Mouse (Mus musculus) adrenal gland, postnatal 4 days (tissue): ENCODE measurements around the gene Pitx2. TPM values are rescaled to one million over a fixed set of nuclear protein-coding genes. Genes with fewer than 3 reads are reported as not detected.
A peak's percentile ranks its signal among the peaks of the same experiment; 100 is the strongest.

ENCODE experiments used
- DNase-seq, 2 experiments: peaks; one replicate each; pipeline ENCODE4 v3.0.0; 2021 to 2022; ENCODE audit warnings: low spot score in 2 of 2, mixed read lengths in 2 of 2
- total RNA-seq, 2 experiments: library from RNA; stranded (reverse); gene quantifications; 2 replicates each; pipeline ENCODE4 v1.2.3; 2021

Pitx2 gene
- total RNA-seq, 2 experiments from 2014 or later: 0.53 to 1.5 TPM

GRCm38 (mm10) chr3:129201681-129202255 lies 2.1 kb downstream of the Pitx2 start:
- no peak for DNase-seq

GRCm38 (mm10) chr3:129202871-129203740 lies 3.4 kb downstream of the Pitx2 start:
- no peak for DNase-seq

- no peak for DNase-seq
Observed at GRCm38 (mm10) chr3:129203761-129204440, 4.2 kb downstream of the Pitx2 start.

GRCm38 (mm10) chr3:129204441-129205313 lies 5.0 kb downstream of the Pitx2 start:
- peak; percentile 46 to 60 for DNase-seq

- DNase-seq: no peak
Observed at GRCm38 (mm10) chr3:129205481-129206175, 6.0 kb downstream of the Pitx2 start.

- DNase-seq: no peak
Observed at GRCm38 (mm10) chr3:129206776-129207175, 7.1 kb downstream of the Pitx2 start.

- no peak for DNase-seq
Observed at GRCm38 (mm10) chr3:129207231-129208030, 7.8 kb downstream of the Pitx2 start.

GRCm38 (mm10) chr3:129208031-129208380 lies 8.3 kb downstream of the Pitx2 start:
- no peak for DNase-seq

- DNase-seq: no peak
Observed at GRCm38 (mm10) chr3:129208421-129208820, 8.7 kb downstream of the Pitx2 start.

- no peak for DNase-seq
Observed at GRCm38 (mm10) chr3:129209266-129209665, 9.6 kb downstream of the Pitx2 start.

GRCm38 (mm10) chr3:129209771-129210170 lies 10.1 kb downstream of the Pitx2 start:
- DNase-seq: no peak

- DNase-seq: no peak
Observed at GRCm38 (mm10) chr3:129212038-129212645, 12.5 kb downstream of the Pitx2 start.

- no peak for DNase-seq
Observed at GRCm38 (mm10) chr3:129212807-129213206, 13.1 kb downstream of the Pitx2 start.

- peak; percentile 43 to 55 for DNase-seq
Observed at GRCm38 (mm10) chr3:129213633-129214145, 14.0 kb downstream of the Pitx2 start.

GRCm38 (mm10) chr3:129214146-129214665 lies 14.5 kb downstream of the Pitx2 start:
- no peak for DNase-seq

GRCm38 (mm10) chr3:129214666-129215161 lies 15.0 kb downstream of the Pitx2 start:
- no peak for DNase-seq

- DNase-seq: no peak
Observed at GRCm38 (mm10) chr3:129215241-129215750, 15.6 kb downstream of the Pitx2 start.

GRCm38 (mm10) chr3:129215751-129216331 lies 16.2 kb downstream of the Pitx2 start:
- no peak for DNase-seq
